Mouse (Mus musculus) adrenal gland (tissue): Measurements from ENCODE around the gene Foxb1.

Source experiments
- intact Hi-C: fragments of 180-260 bp; cut with DNase I; formaldehyde crosslinking; loops from one replicate; pipeline ENCODE4 v1.15.1; 2025
- long read RNA-seq, 2 experiments: library from polyadenylated mRNA; unstranded; transcript quantifications; one replicate each; pipeline ENCODE4 v2.0.0; 2020; ENCODE audit warnings: borderline replicate concordance in 1 of 2; ENCODE audit not compliant: insufficient replicate concordance in 1 of 2

The Foxb1 gene
- long read RNA-seq, experiment 1: 0 reads
- long read RNA-seq, experiment 2: 0 reads

- intact Hi-C loops: no loop called here
Measured at GRCm38 (mm10) chr9:69760371-69761301, at the start of gene Foxb1. Foxb1 (minus strand) TSS chr9:69760940.

GRCm38 (mm10) chr9:69790562-69790961, 29.8 kb upstream of the Foxb1 start:
- intact Hi-C loops: no loop called here

GRCm38 (mm10) chr9:69779996-69780395, 19.3 kb upstream of the Foxb1 start:
- intact Hi-C loops: no loop called here

- intact Hi-C loops: no loop called here
Measured at GRCm38 (mm10) chr9:69769949-69770585, 9.3 kb upstream of the Foxb1 start.

- intact Hi-C loops: no loop called here
Measured at GRCm38 (mm10) chr9:69769091-69769948, 8.6 kb upstream of the Foxb1 start.

- intact Hi-C loops: no loop called here
Measured at GRCm38 (mm10) chr9:69768136-69768875, 7.6 kb upstream of the Foxb1 start.

GRCm38 (mm10) chr9:69767421-69767820, 6.7 kb upstream of the Foxb1 start:
- intact Hi-C loops: no loop called here

GRCm38 (mm10) chr9:69766936-69767335, 6.2 kb upstream of the Foxb1 start:
- intact Hi-C loops: no loop called here

- intact Hi-C loops: no loop called here
Measured at GRCm38 (mm10) chr9:69766301-69766700, 5.6 kb upstream of the Foxb1 start.

- intact Hi-C loops: no loop called here
Measured at GRCm38 (mm10) chr9:69765483-69766050, 4.8 kb upstream of the Foxb1 start.

GRCm38 (mm10) chr9:69764586-69765482, 4.1 kb upstream of the Foxb1 start:
- intact Hi-C loops: no loop called here

- intact Hi-C loops: no loop called here
Measured at GRCm38 (mm10) chr9:69763681-69764585, 3.2 kb upstream of the Foxb1 start.

- intact Hi-C loops: no loop called here
Measured at GRCm38 (mm10) chr9:69762703-69763102, 2.0 kb upstream of the Foxb1 start.

GRCm38 (mm10) chr9:69762221-69762620, 1.5 kb upstream of the Foxb1 start:
- intact Hi-C loops: no loop called here

GRCm38 (mm10) chr9:69761569-69761968, 829 bp upstream of the Foxb1 start:
- intact Hi-C loops: no loop called here

- intact Hi-C loops: no loop called here
Measured at GRCm38 (mm10) chr9:69759721-69760221, 969 bp downstream of the Foxb1 start.

- intact Hi-C loops: no loop called here
Measured at GRCm38 (mm10) chr9:69758946-69759615, 1.7 kb downstream of the Foxb1 start.

- intact Hi-C loops: no loop called here
Measured at GRCm38 (mm10) chr9:69758506-69758905, 2.2 kb downstream of the Foxb1 start.
